Mouse (Mus musculus) gastrocnemius, adult 2 months (tissue): ENCODE measurements around the gene Pex3. TPM values are rescaled to one million over a fixed set of nuclear protein-coding genes. Genes with fewer than 3 reads are reported as not detected.
"Not testable (repeated sequence)": the region's sequence is repeated elsewhere in the genome, so short reads cannot be mapped to it uniquely, and the experiment has no call there.

Source experiments
- DNase-seq: peaks from one replicate; pipeline ENCODE4 v3.0.0; 2022
- H3K27ac ChIP-seq: fragments of 200-600 bp; 2 replicates; pipeline ENCODE4 v1.8.1; 2022; ENCODE audit warnings: mild to moderate bottlenecking
- H3K4me3 ChIP-seq: fragments of 200-600 bp; 2 replicates; pipeline ENCODE4 v1.8.1; 2022; ENCODE audit warnings: mild to moderate bottlenecking, moderate library complexity
- CTCF ChIP-seq: fragments of 200-600 bp; IDR thresholded peaks from 2 replicates; pipeline ENCODE4 v1.8.1; 2022; ENCODE audit warnings: antibody characterized with exemption, mild to moderate bottlenecking, moderate library complexity
- intact Hi-C: fragments of 180-260 bp; cut with DNase I; formaldehyde crosslinking; loops from one replicate; pipeline ENCODE4 v1.15.1; 2025
- total RNA-seq, 2 experiments: library from RNA; stranded (reverse); gene quantifications; 2 replicates each; pipeline ENCODE4 v1.2.3; 2021

Pex3 gene
- total RNA-seq, 2 experiments from 2014 or later, result 8.7 to 10.2 TPM

DNA sequence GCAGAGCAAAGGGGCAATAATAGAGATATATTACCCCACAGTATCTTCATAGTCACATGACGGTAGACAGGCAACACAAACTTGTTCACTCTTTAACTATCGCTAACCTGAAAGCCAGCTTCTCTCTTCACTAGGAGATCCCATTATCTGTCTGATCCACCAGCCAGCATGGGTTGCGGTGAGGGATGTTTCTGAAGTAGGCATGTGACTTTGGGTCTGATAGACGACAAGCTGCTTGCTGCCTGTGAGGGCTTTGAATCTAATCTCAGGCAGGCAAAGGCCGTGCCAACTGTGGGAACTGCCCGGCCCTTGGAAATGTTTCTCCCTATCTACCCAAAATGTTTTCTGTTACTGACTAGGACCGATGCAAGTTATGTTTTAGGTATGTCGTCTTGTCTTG, 50.6 kb downstream of the Pex3 start:
- DNase-seq, result no peak
- Histone ChIP-seq H3K4me3 (no peak overlapping the region), H3K27ac (no peak overlapping the region)
- no peak for TF ChIP-seq CTCF
- intact Hi-C loops, result no loop called here

DNA sequence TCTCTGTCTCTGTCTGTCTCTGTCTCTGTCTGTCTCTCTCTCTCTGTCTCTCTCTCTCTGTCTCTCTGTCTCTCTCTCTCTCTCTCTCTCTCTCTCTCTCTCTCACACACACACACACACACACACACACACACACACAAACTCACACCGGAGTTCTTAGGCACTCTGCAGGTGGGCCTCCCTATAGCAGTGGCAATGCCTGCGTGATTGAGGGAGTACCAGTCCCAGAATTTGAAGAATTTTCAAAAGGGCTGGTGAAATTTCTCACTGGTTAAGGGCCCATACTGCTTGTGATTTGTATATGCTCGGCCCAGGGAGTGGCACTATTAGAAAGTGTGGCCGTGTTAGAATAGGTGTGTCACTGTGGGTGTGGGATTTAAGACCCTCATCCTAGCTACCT, 51.4 kb downstream of the Pex3 start:
- intact Hi-C loops, H3K27ac ChIP-seq, DNase-seq: not testable (repeated sequence)
- H3K4me3 ChIP-seq, result peak overlapping the region; percentile 87

DNA sequence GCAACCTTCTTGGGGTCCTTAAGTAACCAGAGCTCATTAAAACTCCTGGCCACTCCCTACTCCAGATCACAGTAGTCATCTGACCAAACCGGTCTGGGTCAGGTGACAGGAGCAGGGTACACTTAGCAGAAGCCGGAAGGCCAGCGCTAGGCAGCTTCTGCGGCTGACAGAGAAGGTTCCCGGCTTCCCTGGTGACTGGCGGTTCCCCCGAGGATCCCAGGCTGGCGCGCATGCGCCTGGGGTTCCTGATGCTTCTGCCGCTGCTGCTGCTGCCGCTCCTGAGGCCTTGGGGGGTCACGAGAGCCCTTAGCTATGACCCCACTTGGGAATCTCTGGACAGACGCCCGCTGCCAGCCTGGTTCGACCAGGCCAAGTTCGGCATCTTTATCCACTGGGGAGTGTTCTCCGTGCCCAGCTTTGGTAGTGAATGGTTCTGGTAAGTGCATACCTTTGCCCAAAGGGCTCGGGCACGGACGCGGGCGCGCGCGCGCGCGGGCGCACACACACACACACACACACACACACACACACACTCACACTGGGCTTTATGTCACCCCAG, 51.9 kb downstream of the Pex3 start:
- Histone ChIP-seq H3K4me3 (peak overlapping the region; percentile 87), H3K27ac (peak overlapping the region; percentile 83)
- peak; percentile 90 for DNase-seq
- intact Hi-C loops, result no loop called here
- TF ChIP-seq CTCF, result no peak

DNA sequence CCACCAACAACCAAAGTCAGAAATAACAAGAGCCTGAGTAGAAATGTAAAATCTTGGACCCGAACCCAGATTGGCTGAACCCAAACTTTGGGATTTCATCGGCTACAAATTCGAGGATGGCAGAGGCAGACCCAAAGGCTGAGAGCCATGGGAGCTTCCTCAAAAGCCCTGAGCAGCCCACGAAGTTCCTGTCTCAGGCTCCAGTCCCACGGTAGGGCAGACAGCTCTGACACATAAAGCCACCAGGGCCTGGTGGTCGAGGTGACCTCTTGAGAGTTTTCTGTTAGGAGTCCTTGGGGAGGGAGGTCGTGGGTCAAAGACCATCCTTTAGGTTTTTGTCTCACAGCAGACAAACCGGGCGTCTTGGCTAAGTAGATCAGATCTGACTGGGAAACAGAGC, 52.5 kb downstream of the Pex3 start:
- H3K4me3 ChIP-seq, result peak overlapping the region; percentile 87
- DNase-seq, result peak; percentile 24
- peak overlapping the region; percentile 83 for H3K27ac ChIP-seq
- TF ChIP-seq CTCF, result no peak
- intact Hi-C loops, result no loop called here

- peak within 1 kb of the TSS; percentile 87 for H3K4me3 ChIP-seq
- intact Hi-C loops, result no loop called here
- DNase-seq, result no peak
- TF ChIP-seq CTCF, result no peak
- peak within 1 kb of the TSS; percentile 83; the same call in 1 of the 2 replicates for H3K27ac ChIP-seq
These were observed 53.6 kb downstream of the Pex3 start, which contains the start of gene Fuca2 for GRCm38 (mm10) chr10:13499331-13499730. Fuca2 (plus strand) TSS chr10:13499540.

GRCm38 (mm10) chr10:13496315-13496714, 56.6 kb downstream of the Pex3 start:
- no peak for DNase-seq
- intact Hi-C loops, result no loop called here

GRCm38 (mm10) chr10:13493978-13494686, 58.8 kb downstream of the Pex3 start:
- TF ChIP-seq CTCF, result no peak
- intact Hi-C loops, result no loop called here
- no peak overlapping the region for H3K27ac ChIP-seq
- DNase-seq, result no peak
- no peak overlapping the region for H3K4me3 ChIP-seq

More at GRCm38 (mm10) chr10:13496315-13496714, 56.6 kb downstream of the Pex3 start:
- Histone ChIP-seq H3K4me3 (no peak overlapping the region), H3K27ac (no peak overlapping the region)
- no peak for TF ChIP-seq CTCF

GRCm38 (mm10) chr10:13489671-13490070, 63.3 kb downstream of the Pex3 start:
- TF ChIP-seq CTCF, result no peak
- no peak overlapping the region for H3K27ac ChIP-seq
- no peak for DNase-seq
- intact Hi-C loops, result no loop called here
- no peak overlapping the region for H3K4me3 ChIP-seq

DNA sequence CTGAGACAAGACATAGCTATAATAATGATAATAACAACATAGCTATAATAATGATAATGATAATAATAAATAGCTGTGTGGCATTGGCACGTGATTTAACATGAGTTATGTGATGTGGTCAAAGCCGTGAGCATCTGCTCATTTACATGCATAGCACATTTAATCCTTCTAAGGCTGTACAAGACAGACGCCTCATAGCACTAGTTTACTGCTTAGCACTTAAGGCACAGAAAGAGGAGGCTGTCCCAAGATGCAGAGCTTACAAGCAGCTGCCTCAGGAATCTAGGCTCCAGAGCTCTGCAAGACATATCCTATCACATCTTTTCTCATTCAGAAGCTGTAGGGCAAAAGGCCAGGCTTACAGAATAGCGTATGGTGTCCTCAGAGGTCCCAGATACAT, 67.0 kb downstream of the Pex3 start:
- DNase-seq, result no peak
- H3K27ac ChIP-seq, result no peak overlapping the region
- no peak for TF ChIP-seq CTCF
- H3K4me3 ChIP-seq, result no peak overlapping the region
- intact Hi-C loops, result no loop called here

DNA sequence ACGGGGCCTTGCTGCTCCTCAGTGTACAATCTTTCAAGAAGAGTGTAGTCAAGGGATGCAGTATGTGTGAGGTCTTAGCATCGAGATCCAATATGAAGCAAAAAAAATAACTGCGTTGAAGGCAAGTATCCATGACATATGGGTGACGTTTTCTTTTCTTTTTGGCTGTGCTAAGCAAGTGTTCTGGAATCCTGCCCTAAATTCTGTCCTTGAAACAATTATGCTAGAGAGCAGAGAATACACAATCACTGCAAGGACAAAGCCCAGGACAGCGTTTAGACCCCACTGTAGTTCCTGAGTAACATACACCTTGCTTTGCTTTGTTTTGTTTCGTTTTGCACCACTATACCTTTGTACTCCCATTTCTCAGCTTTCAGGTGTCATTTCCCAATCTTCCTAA, 73.6 kb downstream of the Pex3 start:
- DNase-seq, result no peak
- H3K27ac ChIP-seq, result no peak overlapping the region
- no peak for TF ChIP-seq CTCF
- intact Hi-C loops, result no loop called here
- H3K4me3 ChIP-seq, result no peak overlapping the region

DNA sequence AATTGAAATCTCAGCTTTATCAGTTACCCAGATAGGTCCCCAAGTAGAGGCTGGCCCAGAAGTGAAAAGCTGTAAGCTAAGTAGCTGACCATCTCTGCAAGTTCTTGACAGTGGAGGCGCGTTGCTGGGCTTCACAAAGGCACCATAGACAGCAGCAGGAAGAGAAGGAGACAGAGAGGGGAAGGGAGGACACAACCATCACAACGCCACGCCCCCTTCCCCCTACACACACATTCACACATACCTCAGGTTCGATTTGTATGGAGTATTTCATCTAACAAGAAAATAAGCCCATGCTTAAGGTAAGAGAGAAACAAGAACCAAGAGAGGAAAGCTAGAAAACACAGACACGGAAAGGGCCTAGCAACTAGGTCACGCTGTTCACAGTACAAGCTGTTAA, 77.8 kb downstream of the Pex3 start:
- TF ChIP-seq CTCF, result no peak
- no peak for DNase-seq
- no peak overlapping the region for H3K4me3 ChIP-seq
- intact Hi-C loops, result no loop called here
- H3K27ac ChIP-seq, result no peak overlapping the region

DNA sequence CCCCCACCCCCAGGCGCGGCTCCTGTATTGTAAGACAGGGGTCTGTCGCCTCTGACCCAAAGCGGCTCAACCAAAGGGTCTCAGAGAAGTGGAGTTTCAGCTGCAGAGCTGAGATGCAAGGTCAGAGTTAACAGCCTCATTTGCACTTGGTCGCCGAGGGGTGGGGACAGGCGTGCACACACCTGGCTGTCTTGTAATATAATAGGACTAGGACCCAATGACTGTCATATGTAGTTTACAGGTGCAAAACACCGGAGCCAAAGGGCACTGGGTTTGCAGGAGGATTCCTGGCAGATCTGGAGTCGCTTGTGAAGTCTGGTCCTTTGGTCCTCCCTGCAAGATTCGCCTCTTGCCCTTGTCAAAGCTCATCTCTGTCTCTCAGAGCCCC, 78.4 kb downstream of the Pex3 start:
- H3K27ac ChIP-seq, result no peak overlapping the region
- H3K4me3 ChIP-seq, result peak overlapping the region; percentile 79
- TF ChIP-seq CTCF, result no peak
- no peak for DNase-seq
- intact Hi-C loops, result no loop called here

Other genes with a start within 250 kb of the Pex3 start
- gene Phactr2, start 78.7 kb downstream of the Pex3 start, total RNA-seq, result 10 to 100 TPM; 16.0 to 19.6 TPM
- 10 to 100 TPM; 11.4 to 15.1 TPM for gene Fuca2, start 53.6 kb downstream of the Pex3 start, total RNA-seq
- 1 to 10 TPM; 2.9 to 3.3 TPM for gene Adat2, start 248 bp downstream of the Pex3 start, total RNA-seq